Mouse (Mus musculus): ENCODE measurements around the gene Ddx41. TPM values are rescaled to one million over a fixed set of nuclear protein-coding genes. Genes with fewer than 3 reads are reported as not detected.

Gene Ddx41
- polyA plus RNA-seq, 1 experiment, result 101 TPM

DNA sequence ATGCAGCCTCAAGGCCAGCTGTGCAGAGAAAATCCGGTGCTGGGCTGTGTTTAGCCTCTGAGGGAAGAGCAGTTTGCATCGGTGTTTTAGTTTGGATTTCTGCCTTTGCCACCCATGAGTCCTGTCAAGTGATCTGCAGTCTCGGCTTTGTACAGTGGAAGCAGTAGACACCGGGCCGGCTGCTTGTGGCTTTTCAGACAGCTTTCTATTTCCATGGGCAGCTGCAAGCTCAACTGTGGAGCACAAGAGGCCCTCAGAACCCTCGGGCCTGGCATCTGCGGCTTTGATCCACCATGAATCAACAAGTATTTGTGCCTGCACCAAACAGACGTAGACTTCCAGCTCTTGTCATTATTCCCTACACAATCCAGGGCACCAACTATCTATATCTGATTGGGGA lies 34.1 kb downstream of the Ddx41 start:
- no peak for TF ChIP-seq POLR2A (IDR thresholded peaks at IDR 0.05; ENCODE audit: low read depth, low read length)
- no peak for TF ChIP-seq CTCF (IDR thresholded peaks at IDR 0.05; ENCODE audit: extremely low read depth, insufficient read depth, insufficient read length, insufficient replicate concordance)
- no peaks in the 10 kb centered on the region for H3K27me3 ChIP-seq (ENCODE audit: control insufficient read depth, insufficient read depth, low read length)
- no peak overlapping the region for H3K27ac ChIP-seq (ENCODE audit: insufficient read depth, low read length)
- no peak overlapping the region for H3K4me3 ChIP-seq (ENCODE audit: extremely low read depth, insufficient read depth, insufficient read length)
- no peaks in the 10 kb centered on the region for H3K4me1 ChIP-seq (ENCODE audit: control insufficient read depth, insufficient read depth, insufficient read length)
- H3K36me3 ChIP-seq (ENCODE audit: control insufficient read depth, insufficient read depth, low read length), result peaks cover 27% of the 10 kb centered on the region
- DNase-seq (ENCODE audit: low read depth in 1 of 2, low spot score in 2 of 2), result no peak
- WGBS, result 71% methylated on average over 8 of the region's 8 CpGs

GRCm38 (mm10) chr13:55500575-55500974 lies 35.9 kb downstream of the Ddx41 start:
- no peak for TF ChIP-seq CTCF (IDR thresholded peaks at IDR 0.05; ENCODE audit: extremely low read depth, insufficient read depth, insufficient read length, insufficient replicate concordance)
- TF ChIP-seq POLR2A (IDR thresholded peaks at IDR 0.05; ENCODE audit: low read depth, low read length), result no peak
- WGBS, result 88% methylated on average over 10 of the region's 10 CpGs
- DNase-seq (ENCODE audit: low read depth in 1 of 2, low spot score in 2 of 2), result no peak
- Histone ChIP-seq H3K4me1 (ENCODE audit: control insufficient read depth, insufficient read depth, insufficient read length) (no peaks in the 10 kb centered on the region), H3K4me3 (ENCODE audit: extremely low read depth, insufficient read depth, insufficient read length) (no peak overlapping the region), H3K27ac (ENCODE audit: insufficient read depth, low read length) (no peak overlapping the region), H3K27me3 (ENCODE audit: control insufficient read depth, insufficient read depth, low read length) (no peaks in the 10 kb centered on the region), H3K36me3 (ENCODE audit: control insufficient read depth, insufficient read depth, low read length) (peaks cover 17% of the 10 kb centered on the region)

GRCm38 (mm10) chr13:55498906-55499305 lies 37.6 kb downstream of the Ddx41 start:
- Histone ChIP-seq H3K4me3 (ENCODE audit: extremely low read depth, insufficient read depth, insufficient read length) (no peak overlapping the region), H3K27me3 (ENCODE audit: control insufficient read depth, insufficient read depth, low read length) (no peaks in the 10 kb centered on the region; the same call in 1 of the 2 replicates), H3K36me3 (ENCODE audit: control insufficient read depth, insufficient read depth, low read length) (peaks cover 11% of the 10 kb centered on the region; the same call in 1 of the 2 replicates), H3K4me1 (ENCODE audit: control insufficient read depth, insufficient read depth, insufficient read length) (no peaks in the 10 kb centered on the region), H3K27ac (ENCODE audit: insufficient read depth, low read length) (no peak overlapping the region)
- TF ChIP-seq POLR2A (IDR thresholded peaks at IDR 0.05; ENCODE audit: low read depth, low read length) (no peak), CTCF (IDR thresholded peaks at IDR 0.05; ENCODE audit: extremely low read depth, insufficient read depth, insufficient read length, insufficient replicate concordance) (no peak)
- no peak for DNase-seq (ENCODE audit: low read depth in 1 of 2, low spot score in 2 of 2)
- WGBS, result 86% methylated on average over 11 of the region's 11 CpGs

GRCm38 (mm10) chr13:55496661-55497060 lies 39.8 kb downstream of the Ddx41 start:
- Histone ChIP-seq H3K36me3 (ENCODE audit: control insufficient read depth, insufficient read depth, low read length) (0 out of 2 replicates have a peak, but pooled peaks cover 4% of the 10 kb centered on the region), H3K27me3 (ENCODE audit: control insufficient read depth, insufficient read depth, low read length) (peaks cover 2% of the 10 kb centered on the region), H3K4me3 (ENCODE audit: extremely low read depth, insufficient read depth, insufficient read length) (no peak overlapping the region), H3K27ac (ENCODE audit: insufficient read depth, low read length) (no peak overlapping the region), H3K4me1 (ENCODE audit: control insufficient read depth, insufficient read depth, insufficient read length) (no peaks in the 10 kb centered on the region)
- DNase-seq (ENCODE audit: low read depth in 1 of 2, low spot score in 2 of 2), result no peak
- WGBS, result 86% methylated on average over 6 of the region's 6 CpGs
- no peak for TF ChIP-seq POLR2A (IDR thresholded peaks at IDR 0.05; ENCODE audit: low read depth, low read length)

DNA sequence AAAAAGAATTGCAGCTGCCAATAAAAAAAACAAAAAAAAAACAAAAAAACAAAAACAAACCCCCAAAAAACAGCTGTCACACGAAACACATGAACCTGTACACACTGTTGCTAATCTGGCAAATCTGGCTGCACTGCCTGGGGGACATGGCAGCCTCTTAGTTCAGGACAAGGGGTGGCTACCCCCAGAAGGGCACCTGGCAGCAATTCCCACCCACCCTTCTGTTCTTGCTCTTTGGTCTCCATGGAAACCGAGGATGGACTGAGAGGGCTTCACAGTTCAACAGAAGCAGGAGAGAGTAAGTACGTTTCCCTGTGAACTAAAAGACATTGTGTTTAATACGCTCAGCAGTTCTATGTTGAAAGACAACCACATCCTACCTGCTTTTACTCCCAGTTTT lies 40.8 kb downstream of the Ddx41 start:
- TF ChIP-seq POLR2A (IDR thresholded peaks at IDR 0.05; ENCODE audit: low read depth, low read length), result no peak
- no peak for TF ChIP-seq CTCF (IDR thresholded peaks at IDR 0.05; ENCODE audit: extremely low read depth, insufficient read depth, insufficient read length, insufficient replicate concordance)
- no peak overlapping the region for H3K27ac ChIP-seq (ENCODE audit: insufficient read depth, low read length)
- WGBS, result 82% methylated on average over 4 of the region's 4 CpGs
- 0 out of 2 replicates have a peak, but pooled peaks cover 4% of the 10 kb centered on the region for H3K36me3 ChIP-seq (ENCODE audit: control insufficient read depth, insufficient read depth, low read length)
- no peak overlapping the region for H3K4me3 ChIP-seq (ENCODE audit: extremely low read depth, insufficient read depth, insufficient read length)
- no peaks in the 10 kb centered on the region for H3K4me1 ChIP-seq (ENCODE audit: control insufficient read depth, insufficient read depth, insufficient read length)
- DNase-seq (ENCODE audit: low read depth in 1 of 2, low spot score in 2 of 2), result no peak
- peaks cover 2% of the 10 kb centered on the region for H3K27me3 ChIP-seq (ENCODE audit: control insufficient read depth, insufficient read depth, low read length)

- TF ChIP-seq CTCF (IDR thresholded peaks at IDR 0.05; ENCODE audit: extremely low read depth, insufficient read depth, insufficient read length, insufficient replicate concordance) (no peak), POLR2A (IDR thresholded peaks at IDR 0.05; ENCODE audit: low read depth, low read length) (no peak)
- peaks cover 2% of the 10 kb centered on the region for H3K27me3 ChIP-seq (ENCODE audit: control insufficient read depth, insufficient read depth, low read length)
- WGBS, result 28% methylated on average over 18 of the region's 18 CpGs
- no peak overlapping the region for H3K27ac ChIP-seq (ENCODE audit: insufficient read depth, low read length)
- no peaks in the 10 kb centered on the region for H3K4me1 ChIP-seq (ENCODE audit: control insufficient read depth, insufficient read depth, insufficient read length)
- H3K36me3 ChIP-seq (ENCODE audit: control insufficient read depth, insufficient read depth, low read length), result 0 out of 2 replicates have a peak, but pooled peaks cover 4% of the 10 kb centered on the region
- no peak overlapping the region for H3K4me3 ChIP-seq (ENCODE audit: extremely low read depth, insufficient read depth, insufficient read length)
- no peak for DNase-seq (ENCODE audit: low read depth in 1 of 2, low spot score in 2 of 2)
Observed at GRCm38 (mm10) chr13:55494883-55495621, 41.4 kb downstream of the Ddx41 start.

- WGBS, result 60% methylated on average over 2 of the region's 2 CpGs
- Histone ChIP-seq H3K4me1 (ENCODE audit: control insufficient read depth, insufficient read depth, insufficient read length) (no peaks in the 10 kb centered on the region), H3K27me3 (ENCODE audit: control insufficient read depth, insufficient read depth, low read length) (peaks cover 2% of the 10 kb centered on the region), H3K36me3 (ENCODE audit: control insufficient read depth, insufficient read depth, low read length) (0 out of 2 replicates have a peak, but pooled peaks cover 4% of the 10 kb centered on the region), H3K4me3 (ENCODE audit: extremely low read depth, insufficient read depth, insufficient read length) (no peak overlapping the region), H3K27ac (ENCODE audit: insufficient read depth, low read length) (no peak overlapping the region)
- TF ChIP-seq CTCF (IDR thresholded peaks at IDR 0.05; ENCODE audit: extremely low read depth, insufficient read depth, insufficient read length, insufficient replicate concordance) (no peak), POLR2A (IDR thresholded peaks at IDR 0.05; ENCODE audit: low read depth, low read length) (no peak)
- DNase-seq (ENCODE audit: low read depth in 1 of 2, low spot score in 2 of 2), result no peak
Observed at GRCm38 (mm10) chr13:55494257-55494656, 42.2 kb downstream of the Ddx41 start.
